Mouse (Mus musculus): ENCODE measurements around the gene Zfp169.

- TF ChIP-seq POLR2A (IDR thresholded peaks at IDR 0.05; ENCODE audit: control insufficient read depth, extremely low read depth, insufficient read depth, low read length, poor library complexity) = no peak
- TF ChIP-seq CTCF (IDR thresholded peaks at IDR 0.05; ENCODE audit: borderline replicate concordance, control insufficient read depth, extremely low read depth, insufficient read depth, low read length, poor library complexity) = no peak
Observed at GRCm38 (mm10) chr13:48493183-48493582, 20.1 kb downstream of the Zfp169 start.

All from thymus, adult 2 months (tissue).